Mouse (Mus musculus): Measurements from ENCODE around the gene Fam122b. TPM values are rescaled to one million over a fixed set of nuclear protein-coding genes. Genes with fewer than 3 reads are reported as not detected.
A peak's percentile ranks its signal among the peaks of the same experiment; 100 is the strongest.

The Fam122b gene
- total and polyA plus RNA-seq, 2 experiments from 2014 or later = 1.1 to 3.0 TPM

DNA sequence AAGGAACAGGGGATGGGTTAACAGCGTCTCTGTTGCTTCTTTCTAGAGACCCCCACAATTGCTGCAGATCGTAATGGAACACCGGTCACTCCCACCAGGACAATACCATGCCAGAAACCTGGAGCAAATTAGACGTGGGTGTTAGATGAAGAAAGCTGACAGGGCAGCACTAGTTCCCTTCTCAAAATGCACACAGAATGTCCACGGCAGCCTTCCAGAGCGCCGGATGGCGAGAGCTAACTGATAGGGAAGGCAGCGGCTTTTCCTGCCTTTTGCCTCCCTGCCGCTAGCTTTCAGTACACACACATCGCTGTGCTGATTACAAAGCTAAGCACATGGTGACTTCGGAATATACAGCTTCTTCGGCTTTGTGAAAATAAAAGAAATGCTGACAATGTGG is 37.6 kb downstream of the Fam122b start:
- Histone ChIP-seq H3K9me3 (ENCODE audit: low read length) (no peaks in the 10 kb centered on the region), H3K36me3 (ENCODE audit: insufficient read depth, low read length) (no peaks in the 10 kb centered on the region), H3K27ac (ENCODE audit: low read depth, low read length) (no peak overlapping the region), H3K4me2 (ENCODE audit: low read depth, low read length, poor library complexity, severe bottlenecking) (peak overlapping the region; percentile 43), H3K4me1 (ENCODE audit: insufficient read depth, low read length) (no peaks in the 10 kb centered on the region), H3K9ac (replicated peaks; ENCODE audit: low read length, poor library complexity, severe bottlenecking) (0 out of 2 replicates have a peak overlapping the region, but pooled peaks have one; percentile 19), H3K27me3 (ENCODE audit: insufficient read depth, low read length) (no peaks in the 10 kb centered on the region), H3K4me3 (ENCODE audit: low read depth, low read length) (peak overlapping the region; percentile 31)
- TF ChIP-seq CTCF (IDR thresholded peaks at IDR 0.05) = no peak
- ATAC-seq (ENCODE audit: low FRiP score) (no peak), DNase-seq (ENCODE audit: low spot score) (peak; percentile 36)
- WGBS = 26% methylated on average over 13 of the region's 13 CpGs

- no peak overlapping the region for H3K4me3 ChIP-seq (ENCODE audit: low read depth, low read length)
- no peaks in the 10 kb centered on the region for H3K4me1 ChIP-seq (ENCODE audit: insufficient read depth, low read length)
- no peaks in the 10 kb centered on the region for H3K36me3 ChIP-seq (ENCODE audit: insufficient read depth, low read length)
- H3K27ac ChIP-seq (ENCODE audit: low read depth, low read length) = no peak overlapping the region
- no peak for ATAC-seq (ENCODE audit: low FRiP score)
- TF ChIP-seq CTCF (IDR thresholded peaks at IDR 0.05) = no peak
- no peak overlapping the region for H3K4me2 ChIP-seq (ENCODE audit: low read depth, low read length, poor library complexity, severe bottlenecking)
- no peaks in the 10 kb centered on the region for H3K27me3 ChIP-seq (ENCODE audit: insufficient read depth, low read length)
- no peak for DNase-seq (ENCODE audit: low spot score)
- no peak overlapping the region for H3K9ac ChIP-seq (replicated peaks; ENCODE audit: low read length, poor library complexity, severe bottlenecking)
- no peaks in the 10 kb centered on the region for H3K9me3 ChIP-seq (ENCODE audit: low read length)
- WGBS = 71% methylated on average over 6 of the region's 6 CpGs
These were observed 45.2 kb downstream of the Fam122b start for GRCm38 (mm10) chrX:53224353-53224944.

- DNase-seq (ENCODE audit: low spot score) (no peak), ATAC-seq (ENCODE audit: low FRiP score) (no peak)
- no peak overlapping the region for H3K9ac ChIP-seq (replicated peaks; ENCODE audit: low read length, poor library complexity, severe bottlenecking)
- H3K9me3 ChIP-seq (ENCODE audit: low read length) = no peaks in the 10 kb centered on the region
- WGBS = 73% methylated on average over 9 of the region's 9 CpGs
- H3K4me1 ChIP-seq (ENCODE audit: insufficient read depth, low read length) = no peaks in the 10 kb centered on the region
- H3K27ac ChIP-seq (ENCODE audit: low read depth, low read length) = no peak overlapping the region
- no peak for TF ChIP-seq CTCF (IDR thresholded peaks at IDR 0.05)
- H3K36me3 ChIP-seq (ENCODE audit: insufficient read depth, low read length) = no peaks in the 10 kb centered on the region
- H3K27me3 ChIP-seq (ENCODE audit: insufficient read depth, low read length) = no peaks in the 10 kb centered on the region
- H3K4me2 ChIP-seq (ENCODE audit: low read depth, low read length, poor library complexity, severe bottlenecking) = no peak overlapping the region
- no peak overlapping the region for H3K4me3 ChIP-seq (ENCODE audit: low read depth, low read length)
These were observed 48.8 kb downstream of the Fam122b start for GRCm38 (mm10) chrX:53220855-53221254.

DNA sequence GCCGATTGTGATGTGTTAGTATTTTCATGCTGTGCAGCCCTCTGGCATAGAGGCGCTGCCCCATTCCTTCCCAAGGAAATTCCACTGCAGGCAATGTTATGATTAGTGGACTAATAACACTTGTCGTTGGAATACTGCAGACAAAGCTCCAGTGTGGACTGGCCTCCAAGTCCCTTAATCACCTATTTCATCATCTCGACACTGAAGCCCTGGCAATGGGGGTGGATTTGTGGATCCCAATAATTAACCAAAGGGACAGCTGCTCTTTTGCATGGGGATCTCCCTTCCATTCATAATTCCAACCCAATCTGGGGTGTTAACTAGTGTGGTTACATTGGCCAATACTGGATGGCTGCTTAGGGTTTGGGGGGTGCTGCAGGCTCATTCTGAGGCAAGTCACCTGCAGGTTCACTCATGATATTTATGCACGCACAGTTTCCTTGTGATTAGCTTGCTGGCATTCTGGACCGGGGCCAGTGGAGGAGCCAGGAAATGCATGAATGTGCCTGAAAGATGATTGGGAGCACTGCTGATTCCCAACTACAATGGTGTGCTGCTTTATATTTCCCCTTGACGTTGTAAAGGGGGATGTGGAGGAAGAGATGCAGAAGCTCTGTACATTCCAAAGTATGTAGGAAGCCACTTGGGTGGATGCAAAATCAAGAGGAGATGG is 54.9 kb downstream of the Fam122b start:
- 70% methylated on average over 7 of the region's 7 CpGs for WGBS
- Histone ChIP-seq H3K27ac (ENCODE audit: low read depth, low read length) (no peak overlapping the region), H3K27me3 (ENCODE audit: insufficient read depth, low read length) (no peaks in the 10 kb centered on the region), H3K4me1 (ENCODE audit: insufficient read depth, low read length) (no peaks in the 10 kb centered on the region), H3K4me3 (ENCODE audit: low read depth, low read length) (no peak overlapping the region), H3K36me3 (ENCODE audit: insufficient read depth, low read length) (no peaks in the 10 kb centered on the region), H3K4me2 (ENCODE audit: low read depth, low read length, poor library complexity, severe bottlenecking) (no peak overlapping the region), H3K9ac (replicated peaks; ENCODE audit: low read length, poor library complexity, severe bottlenecking) (no peak overlapping the region), H3K9me3 (ENCODE audit: low read length) (no peaks in the 10 kb centered on the region)
- DNase-seq (ENCODE audit: low spot score) = peak; percentile 12
- TF ChIP-seq CTCF (IDR thresholded peaks at IDR 0.05) = no peak
- no peak for ATAC-seq (ENCODE audit: low FRiP score)

DNA sequence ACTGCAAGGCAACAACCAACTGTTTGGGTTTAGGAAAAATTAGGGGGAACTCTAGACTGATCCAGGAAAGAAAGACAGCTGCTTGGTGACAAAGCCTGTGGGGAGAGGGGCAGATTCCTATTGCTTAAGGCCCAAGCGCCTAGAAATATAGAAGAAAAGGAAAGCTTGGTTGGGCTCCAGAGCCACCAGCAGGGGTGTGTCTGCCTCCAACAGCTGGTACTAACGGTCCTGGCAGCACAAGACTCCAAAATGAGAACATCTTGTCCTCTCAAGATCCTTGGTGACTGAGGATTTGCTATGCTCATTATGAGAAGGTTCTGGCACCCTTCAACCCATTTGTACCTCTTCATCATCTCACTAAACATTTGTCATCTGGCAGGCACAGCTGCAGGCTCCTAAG is 55.8 kb downstream of the Fam122b start:
- TF ChIP-seq CTCF (IDR thresholded peaks at IDR 0.05) = no peak
- no peak overlapping the region for H3K4me2 ChIP-seq (ENCODE audit: low read depth, low read length, poor library complexity, severe bottlenecking)
- H3K27ac ChIP-seq (ENCODE audit: low read depth, low read length) = no peak overlapping the region
- H3K27me3 ChIP-seq (ENCODE audit: insufficient read depth, low read length) = no peaks in the 10 kb centered on the region
- DNase-seq (ENCODE audit: low spot score) = no peak
- no peaks in the 10 kb centered on the region for H3K9me3 ChIP-seq (ENCODE audit: low read length)
- no peak overlapping the region for H3K4me3 ChIP-seq (ENCODE audit: low read depth, low read length)
- H3K36me3 ChIP-seq (ENCODE audit: insufficient read depth, low read length) = no peaks in the 10 kb centered on the region
- no peak overlapping the region for H3K9ac ChIP-seq (replicated peaks; ENCODE audit: low read length, poor library complexity, severe bottlenecking)
- ATAC-seq (ENCODE audit: low FRiP score) = no peak
- no peaks in the 10 kb centered on the region for H3K4me1 ChIP-seq (ENCODE audit: insufficient read depth, low read length)
- WGBS = 71% methylated on average over 2 of the region's 2 CpGs

DNA sequence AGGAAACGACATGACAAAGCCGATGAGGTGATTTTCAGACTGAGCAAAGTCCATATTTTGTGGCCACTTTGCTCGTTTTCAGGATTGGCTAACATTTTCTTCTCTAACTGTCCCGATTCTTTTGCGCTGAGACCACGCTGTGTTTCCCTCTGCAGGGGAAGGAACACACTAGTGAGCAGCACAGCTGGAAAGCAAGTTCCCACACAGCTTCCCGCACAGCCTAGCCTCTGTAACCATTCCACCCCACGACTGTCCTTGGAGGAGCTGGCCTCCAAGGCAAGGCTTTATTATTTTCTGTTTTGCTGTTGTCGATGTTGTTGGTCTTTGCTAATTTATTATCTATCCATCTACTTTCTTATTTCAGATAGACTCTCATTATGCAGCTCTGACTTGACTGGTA is 57.1 kb downstream of the Fam122b start:
- WGBS = 48% methylated on average over 9 of the region's 9 CpGs
- Histone ChIP-seq H3K27ac (ENCODE audit: low read depth, low read length) (no peak overlapping the region), H3K4me3 (ENCODE audit: low read depth, low read length) (no peak overlapping the region), H3K4me2 (ENCODE audit: low read depth, low read length, poor library complexity, severe bottlenecking) (no peak overlapping the region), H3K36me3 (ENCODE audit: insufficient read depth, low read length) (no peaks in the 10 kb centered on the region), H3K9ac (replicated peaks; ENCODE audit: low read length, poor library complexity, severe bottlenecking) (no peak overlapping the region), H3K4me1 (ENCODE audit: insufficient read depth, low read length) (no peaks in the 10 kb centered on the region), H3K9me3 (ENCODE audit: low read length) (no peaks in the 10 kb centered on the region), H3K27me3 (ENCODE audit: insufficient read depth, low read length) (no peaks in the 10 kb centered on the region)
- ATAC-seq (ENCODE audit: low FRiP score) = no peak
- TF ChIP-seq CTCF (IDR thresholded peaks at IDR 0.05) = no peak
- DNase-seq (ENCODE audit: low spot score) = no peak

Measured in midbrain, postnatal 0 days (tissue).